Mouse (Mus musculus) kidney, adult 2 months (tissue): ENCODE data around the gene Sirt3.

Experiments used
- CTCF ChIP-seq: fragments of 200-500 bp; conservative IDR thresholded peaks from 2 replicates; pipeline ENCODE4 v1.5.1; 2011; ENCODE audit warnings: low read depth, mild to moderate bottlenecking, control low read depth, low read length, moderate library complexity, mixed read lengths; ENCODE audit not compliant: insufficient read depth, insufficient read length
- POLR2A ChIP-seq: fragments of 200-500 bp; IDR thresholded peaks from one replicate; pipeline ENCODE4 v1.6.1; 2011; ENCODE audit warnings: low read depth, low read length, control low read depth

DNA sequence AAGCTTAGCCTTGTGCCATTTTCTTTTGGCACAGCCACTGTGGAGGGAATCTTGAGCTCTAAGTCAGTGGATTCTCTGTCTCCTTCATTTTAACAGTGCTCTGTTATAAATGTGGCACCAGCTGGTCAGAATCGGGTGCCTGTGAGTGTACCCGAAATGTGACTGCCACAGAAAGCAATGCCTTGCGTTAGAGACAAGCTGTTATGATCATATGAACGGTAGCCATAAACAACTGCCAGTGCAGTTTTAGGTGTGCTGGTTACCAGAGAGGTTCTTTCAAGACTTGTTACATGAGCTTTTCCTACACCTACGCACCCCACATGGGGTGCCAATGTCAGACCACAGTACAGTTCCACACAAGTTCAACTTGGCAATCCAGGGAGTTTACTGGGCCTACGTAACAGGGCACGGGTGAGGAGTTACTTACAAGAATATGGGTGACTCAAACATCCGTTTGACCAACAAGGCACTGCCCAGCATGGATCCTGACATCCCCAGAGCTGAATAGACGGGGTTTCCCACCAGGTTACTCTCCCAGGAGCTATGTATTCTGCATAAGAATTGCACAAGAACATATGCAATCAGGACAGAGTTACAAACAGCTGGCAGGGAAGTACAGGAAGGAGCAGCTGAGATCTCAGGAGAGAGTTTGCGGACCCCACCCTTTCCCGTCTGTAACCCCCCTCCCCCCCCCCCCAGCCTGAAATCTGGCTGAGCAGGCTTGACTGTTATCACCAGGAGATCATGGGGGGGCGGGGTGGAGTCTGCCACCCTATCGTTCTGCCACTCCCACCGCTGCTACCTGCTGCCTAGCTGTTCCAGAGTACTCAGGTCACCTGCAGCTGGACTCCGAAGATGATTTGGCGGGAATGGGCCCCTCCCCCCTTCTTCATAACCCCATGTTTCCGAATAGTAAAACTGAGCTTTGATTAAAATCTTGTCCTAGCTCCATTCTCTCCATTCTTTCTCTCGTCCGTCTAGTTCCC, 41.1 kb downstream of the Sirt3 start:
- TF ChIP-seq CTCF (no peak), POLR2A (no peak)
